Mouse (Mus musculus): ENCODE data around the gene Aldh5a1. TPM values are rescaled to one million over a fixed set of nuclear protein-coding genes. Genes with fewer than 3 reads are reported as not detected.

The Aldh5a1 gene
- polyA plus RNA-seq, 1 experiment from 2014 or later = 4.3 TPM

GRCm38 (mm10) chr13:24903412-24903811, 34.0 kb downstream of the Aldh5a1 start:
- no peak overlapping the region for H3K9ac ChIP-seq (ENCODE audit: low read depth, low read length)
- WGBS = 77% methylated on average over 6 of the region's 6 CpGs
- no peak for DNase-seq (ENCODE audit: low spot score)
- H3K4me3 ChIP-seq (ENCODE audit: low read depth, low read length) = no peak overlapping the region
- no peaks in the 10 kb centered on the region for H3K27me3 ChIP-seq (replicated peaks; ENCODE audit: control insufficient read depth, insufficient read depth, low read length)
- no peak for ATAC-seq (ENCODE audit: low read depth)
- no peaks in the 10 kb centered on the region for H3K9me3 ChIP-seq (ENCODE audit: control insufficient read depth, low read length)
- H3K4me2 ChIP-seq (ENCODE audit: low read depth, low read length) = no peak overlapping the region
- no peaks in the 10 kb centered on the region for H3K36me3 ChIP-seq (ENCODE audit: control insufficient read depth, insufficient read depth, low read length)
- no peaks in the 10 kb centered on the region for H3K4me1 ChIP-seq (ENCODE audit: control insufficient read depth, insufficient read depth, low read length)
- H3K27ac ChIP-seq (replicated peaks; ENCODE audit: low read depth, low read length) = no peak overlapping the region

- Histone ChIP-seq H3K9ac (ENCODE audit: low read depth, low read length) (no peak overlapping the region), H3K4me3 (ENCODE audit: low read depth, low read length) (no peak overlapping the region), H3K27ac (replicated peaks; ENCODE audit: low read depth, low read length) (no peak overlapping the region), H3K36me3 (ENCODE audit: control insufficient read depth, insufficient read depth, low read length) (no peaks in the 10 kb centered on the region), H3K9me3 (ENCODE audit: control insufficient read depth, low read length) (no peaks in the 10 kb centered on the region), H3K27me3 (replicated peaks; ENCODE audit: control insufficient read depth, insufficient read depth, low read length) (no peaks in the 10 kb centered on the region), H3K4me1 (ENCODE audit: control insufficient read depth, insufficient read depth, low read length) (no peaks in the 10 kb centered on the region), H3K4me2 (ENCODE audit: low read depth, low read length) (no peak overlapping the region)
- 89% methylated on average over 2 of the region's 2 CpGs for WGBS
- DNase-seq (ENCODE audit: low spot score) (no peak), ATAC-seq (ENCODE audit: low read depth) (no peak)
Observed at GRCm38 (mm10) chr13:24901916-24902315, 35.5 kb downstream of the Aldh5a1 start.

DNA sequence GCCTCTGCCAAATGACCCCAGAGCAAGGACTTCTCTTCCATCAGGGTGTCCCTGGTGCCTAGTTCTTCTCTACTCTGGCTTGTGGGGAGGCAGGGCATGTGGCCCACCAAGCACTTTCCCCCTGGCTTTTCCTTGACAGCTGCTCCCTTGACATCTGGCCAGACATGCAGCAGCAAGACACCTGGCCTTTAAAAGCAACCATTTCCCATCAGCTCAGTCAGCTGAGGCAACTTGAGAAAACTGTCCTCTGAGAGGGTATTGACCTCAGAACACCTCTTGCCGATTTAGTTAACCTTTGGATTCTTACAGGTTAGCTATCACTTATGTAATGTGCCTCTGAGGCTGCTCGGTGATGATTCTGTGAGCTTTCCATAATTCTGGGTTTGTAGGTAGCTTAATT, 43.6 kb downstream of the Aldh5a1 start:
- DNase-seq (ENCODE audit: low spot score) (no peak), ATAC-seq (ENCODE audit: low read depth) (no peak)
- Histone ChIP-seq H3K36me3 (ENCODE audit: control insufficient read depth, insufficient read depth, low read length) (no peaks in the 10 kb centered on the region), H3K9ac (ENCODE audit: low read depth, low read length) (no peak overlapping the region), H3K27me3 (replicated peaks; ENCODE audit: control insufficient read depth, insufficient read depth, low read length) (no peaks in the 10 kb centered on the region), H3K4me3 (ENCODE audit: low read depth, low read length) (no peak overlapping the region), H3K4me1 (ENCODE audit: control insufficient read depth, insufficient read depth, low read length) (no peaks in the 10 kb centered on the region), H3K27ac (replicated peaks; ENCODE audit: low read depth, low read length) (no peak overlapping the region), H3K4me2 (ENCODE audit: low read depth, low read length) (no peak overlapping the region), H3K9me3 (ENCODE audit: control insufficient read depth, low read length) (no peaks in the 10 kb centered on the region)
- 80% methylated on average over 2 of the region's 2 CpGs for WGBS

- H3K27me3 ChIP-seq (replicated peaks; ENCODE audit: control insufficient read depth, insufficient read depth, low read length) = no peaks in the 10 kb centered on the region
- no peak overlapping the region for H3K9ac ChIP-seq (ENCODE audit: low read depth, low read length)
- 81% methylated on average over 3 of the region's 3 CpGs for WGBS
- DNase-seq (ENCODE audit: low spot score) (no peak), ATAC-seq (ENCODE audit: low read depth) (no peak)
- H3K4me2 ChIP-seq (ENCODE audit: low read depth, low read length) = no peak overlapping the region
- no peaks in the 10 kb centered on the region for H3K4me1 ChIP-seq (ENCODE audit: control insufficient read depth, insufficient read depth, low read length)
- no peaks in the 10 kb centered on the region for H3K9me3 ChIP-seq (ENCODE audit: control insufficient read depth, low read length)
- H3K27ac ChIP-seq (replicated peaks; ENCODE audit: low read depth, low read length) = no peak overlapping the region
- H3K4me3 ChIP-seq (ENCODE audit: low read depth, low read length) = no peak overlapping the region
- H3K36me3 ChIP-seq (ENCODE audit: control insufficient read depth, insufficient read depth, low read length) = no peaks in the 10 kb centered on the region
Observed at GRCm38 (mm10) chr13:24892516-24892915, 44.9 kb downstream of the Aldh5a1 start.

DNA sequence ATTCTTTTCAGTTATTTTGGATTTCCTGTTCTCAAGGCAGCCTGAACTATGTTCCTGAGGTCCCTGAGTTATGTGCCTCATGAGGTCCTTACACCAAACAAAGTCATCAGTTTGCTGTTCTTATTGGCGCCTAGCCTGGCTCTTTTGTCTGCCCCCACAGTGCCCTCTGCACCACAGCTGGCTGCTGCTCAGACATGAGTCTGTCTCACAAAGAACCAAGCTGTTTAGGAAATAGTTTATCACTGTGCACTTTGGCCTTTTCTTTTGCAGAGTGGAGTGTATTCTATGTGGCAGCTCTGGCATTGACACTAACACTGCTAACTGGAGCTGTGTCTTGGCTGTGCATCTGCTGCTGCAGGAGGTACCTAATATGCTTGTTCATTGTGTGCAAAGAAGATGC, 47.9 kb downstream of the Aldh5a1 start:
- DNase-seq (ENCODE audit: low spot score) = no peak
- no peaks in the 10 kb centered on the region for H3K4me1 ChIP-seq (ENCODE audit: control insufficient read depth, insufficient read depth, low read length)
- H3K27me3 ChIP-seq (replicated peaks; ENCODE audit: control insufficient read depth, insufficient read depth, low read length) = no peaks in the 10 kb centered on the region
- no peaks in the 10 kb centered on the region for H3K36me3 ChIP-seq (ENCODE audit: control insufficient read depth, insufficient read depth, low read length)
- no peaks in the 10 kb centered on the region for H3K9me3 ChIP-seq (ENCODE audit: control insufficient read depth, low read length)
- no peak overlapping the region for H3K4me2 ChIP-seq (ENCODE audit: low read depth, low read length)
- H3K27ac ChIP-seq (replicated peaks; ENCODE audit: low read depth, low read length) = no peak overlapping the region
- WGBS = 67% methylated on average over 1 of the region's 1 CpGs
- no peak overlapping the region for H3K9ac ChIP-seq (ENCODE audit: low read depth, low read length)
- no peak for ATAC-seq (ENCODE audit: low read depth)
- no peak overlapping the region for H3K4me3 ChIP-seq (ENCODE audit: low read depth, low read length)

GRCm38 (mm10) chr13:24882411-24882810, 55.0 kb downstream of the Aldh5a1 start:
- H3K4me1 ChIP-seq (ENCODE audit: control insufficient read depth, insufficient read depth, low read length) = no peaks in the 10 kb centered on the region
- no peaks in the 10 kb centered on the region for H3K27me3 ChIP-seq (replicated peaks; ENCODE audit: control insufficient read depth, insufficient read depth, low read length)
- no peak for DNase-seq (ENCODE audit: low spot score)
- no peaks in the 10 kb centered on the region for H3K36me3 ChIP-seq (ENCODE audit: control insufficient read depth, insufficient read depth, low read length)
- H3K9me3 ChIP-seq (ENCODE audit: control insufficient read depth, low read length) = 0 out of 2 replicates have a peak, but pooled peaks cover 3% of the 10 kb centered on the region
- WGBS = 99% methylated on average over 6 of the region's 6 CpGs
- no peak overlapping the region for H3K4me2 ChIP-seq (ENCODE audit: low read depth, low read length)
- ATAC-seq (ENCODE audit: low read depth) = no peak
- no peak overlapping the region for H3K4me3 ChIP-seq (ENCODE audit: low read depth, low read length)
- H3K9ac ChIP-seq (ENCODE audit: low read depth, low read length) = no peak overlapping the region
- no peak overlapping the region for H3K27ac ChIP-seq (replicated peaks; ENCODE audit: low read depth, low read length)

DNA sequence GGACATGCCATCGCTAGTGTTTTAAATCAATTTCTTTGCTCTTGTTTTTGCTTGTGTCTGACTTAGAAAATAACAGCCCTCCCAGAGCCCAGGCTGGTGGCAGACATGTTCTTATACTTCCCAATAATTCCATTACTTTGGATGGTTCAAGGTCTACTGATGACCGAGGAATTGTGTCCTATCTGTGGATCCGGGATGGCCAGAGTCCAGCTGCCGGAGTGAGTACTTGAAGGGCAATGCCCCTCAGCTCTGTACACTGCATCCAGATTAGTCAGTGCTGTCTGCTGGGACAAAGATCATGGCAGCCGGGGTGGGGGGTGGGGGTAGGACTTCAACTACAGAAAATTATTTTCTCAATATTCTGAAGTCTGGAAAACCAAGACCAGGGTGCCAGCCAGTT, 56.8 kb downstream of the Aldh5a1 start:
- no peak for DNase-seq (ENCODE audit: low spot score)
- no peak overlapping the region for H3K27ac ChIP-seq (replicated peaks; ENCODE audit: low read depth, low read length)
- H3K4me1 ChIP-seq (ENCODE audit: control insufficient read depth, insufficient read depth, low read length) = no peaks in the 10 kb centered on the region
- ATAC-seq (ENCODE audit: low read depth) = no peak
- 86% methylated on average over 5 of the region's 5 CpGs for WGBS
- no peaks in the 10 kb centered on the region for H3K36me3 ChIP-seq (ENCODE audit: control insufficient read depth, insufficient read depth, low read length)
- H3K9ac ChIP-seq (ENCODE audit: low read depth, low read length) = no peak overlapping the region
- no peak overlapping the region for H3K4me2 ChIP-seq (ENCODE audit: low read depth, low read length)
- H3K27me3 ChIP-seq (replicated peaks; ENCODE audit: control insufficient read depth, insufficient read depth, low read length) = no peaks in the 10 kb centered on the region
- 0 out of 2 replicates have a peak, but pooled peaks cover 3% of the 10 kb centered on the region for H3K9me3 ChIP-seq (ENCODE audit: control insufficient read depth, low read length)
- H3K4me3 ChIP-seq (ENCODE audit: low read depth, low read length) = no peak overlapping the region

GRCm38 (mm10) chr13:24880208-24880607, 57.3 kb downstream of the Aldh5a1 start:
- WGBS = 84% methylated on average over 6 of the region's 6 CpGs
- H3K9ac ChIP-seq (ENCODE audit: low read depth, low read length) = no peak overlapping the region
- no peaks in the 10 kb centered on the region for H3K36me3 ChIP-seq (ENCODE audit: control insufficient read depth, insufficient read depth, low read length)
- no peaks in the 10 kb centered on the region for H3K4me1 ChIP-seq (ENCODE audit: control insufficient read depth, insufficient read depth, low read length)
- H3K4me3 ChIP-seq (ENCODE audit: low read depth, low read length) = no peak overlapping the region
- H3K9me3 ChIP-seq (ENCODE audit: control insufficient read depth, low read length) = 0 out of 2 replicates have a peak, but pooled peaks cover 3% of the 10 kb centered on the region
- no peaks in the 10 kb centered on the region for H3K27me3 ChIP-seq (replicated peaks; ENCODE audit: control insufficient read depth, insufficient read depth, low read length)
- ATAC-seq (ENCODE audit: low read depth) (no peak), DNase-seq (ENCODE audit: low spot score) (no peak)
- H3K4me2 ChIP-seq (ENCODE audit: low read depth, low read length) = no peak overlapping the region
- H3K27ac ChIP-seq (replicated peaks; ENCODE audit: low read depth, low read length) = no peak overlapping the region

DNA sequence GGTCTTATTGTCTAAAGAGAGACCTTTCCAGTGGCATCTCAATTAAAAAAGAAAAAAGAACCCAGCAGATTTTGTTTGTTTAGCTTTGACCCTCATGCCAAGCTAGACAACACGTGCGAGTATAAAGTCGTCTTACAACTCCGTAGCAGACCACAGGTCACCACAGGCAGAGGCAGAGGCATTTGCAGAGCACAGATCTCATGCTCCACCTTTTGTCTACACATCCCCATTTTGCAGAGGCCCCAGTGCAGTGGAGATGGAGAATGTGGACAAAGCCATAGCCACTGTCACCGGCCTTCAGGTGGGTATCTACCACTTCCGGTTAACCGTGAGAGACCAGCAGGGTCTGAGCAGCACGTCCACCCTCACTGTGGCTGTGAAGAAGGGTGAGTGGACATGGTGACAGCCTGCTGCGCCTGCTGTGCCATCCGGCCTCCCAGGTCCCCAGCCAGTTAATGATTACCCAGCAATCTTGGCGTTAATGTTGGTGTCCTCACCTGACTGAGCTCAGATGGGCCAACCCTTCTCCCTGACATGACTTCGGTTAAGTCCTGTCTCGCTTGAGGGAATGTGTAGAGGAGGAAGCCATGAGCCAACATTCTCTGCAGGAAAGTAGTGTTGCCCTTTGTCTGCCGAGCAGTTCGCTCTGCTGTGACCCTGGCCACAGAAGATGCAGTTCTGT, 58.0 kb downstream of the Aldh5a1 start:
- Histone ChIP-seq H3K9me3 (ENCODE audit: control insufficient read depth, low read length) (0 out of 2 replicates have a peak, but pooled peaks cover 3% of the 10 kb centered on the region), H3K4me3 (ENCODE audit: low read depth, low read length) (no peak overlapping the region), H3K27me3 (replicated peaks; ENCODE audit: control insufficient read depth, insufficient read depth, low read length) (no peaks in the 10 kb centered on the region), H3K4me1 (ENCODE audit: control insufficient read depth, insufficient read depth, low read length) (no peaks in the 10 kb centered on the region), H3K4me2 (ENCODE audit: low read depth, low read length) (no peak overlapping the region), H3K27ac (replicated peaks; ENCODE audit: low read depth, low read length) (no peak overlapping the region), H3K36me3 (ENCODE audit: control insufficient read depth, insufficient read depth, low read length) (no peaks in the 10 kb centered on the region), H3K9ac (ENCODE audit: low read depth, low read length) (no peak overlapping the region)
- WGBS = 89% methylated on average over 15 of the region's 15 CpGs
- ATAC-seq (ENCODE audit: low read depth) = no peak
- no peak for DNase-seq (ENCODE audit: low spot score)
